Mouse (Mus musculus): ENCODE results near the gene Syne1.

GRCm38 (mm10) chr10:5554941-5555340 lies 3.7 kb upstream of the Syne1 start:
- TF ChIP-seq ZNF384 (IDR thresholded peaks at IDR 0.05; ENCODE audit: low read depth, low read length), result no peak
- TF ChIP-seq HCFC1 (IDR thresholded peaks at IDR 0.05; ENCODE audit: borderline replicate concordance, insufficient read depth, low read length), result no peak
- TF ChIP-seq ZC3H11A (IDR thresholded peaks at IDR 0.05; ENCODE audit: borderline replicate concordance, low read depth, low read length), result peak; percentile 12; the same call in 1 of the 2 replicates
